Mouse (Mus musculus): Measurements from ENCODE around the gene Stxbp5.

DNA sequence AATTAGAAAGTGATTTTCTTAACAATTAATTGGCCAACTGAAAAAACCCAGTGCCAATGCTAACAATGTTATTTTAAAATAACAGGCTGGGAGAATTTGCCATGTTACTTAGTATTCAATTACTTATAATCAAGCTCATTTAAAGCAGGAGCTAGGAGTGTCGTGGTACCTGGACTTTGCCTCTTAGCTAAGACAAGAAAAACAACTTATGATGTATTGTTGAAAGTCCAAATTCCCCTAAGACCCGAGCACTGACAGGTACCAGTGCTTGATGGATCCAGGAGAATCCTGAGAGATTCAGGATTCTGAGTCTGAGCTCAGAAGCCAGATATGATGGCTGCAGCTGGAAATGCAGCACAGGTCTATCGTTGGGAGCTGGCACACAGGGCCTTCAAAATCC lies 71.1 kb downstream of the Stxbp5 start:
- no peak for TF ChIP-seq CTCF (IDR thresholded peaks at IDR 0.05; ENCODE audit: insufficient read depth, low read length)
- TF ChIP-seq POLR2A (IDR thresholded peaks at IDR 0.05; ENCODE audit: borderline replicate concordance, extremely low read depth, low read depth, low read length), result no peak

Measured in lung, adult 2 months (tissue).